Mouse (Mus musculus) forebrain, embryonic 11.5 days (tissue): Measurements from ENCODE around the gene Ssb. TPM values are rescaled to one million over a fixed set of nuclear protein-coding genes. Genes with fewer than 3 reads are reported as not detected.

Experiments used
- ATAC-seq: fragments of 200-750 bp; cut with Nextera tagmentation; replicated peaks from 2 replicates; pipeline ENCODE4 v1.8.0; 2017; ENCODE audit warnings: moderate TSS enrichment; ENCODE audit not compliant: low FRiP score
- DNase-seq: peaks from one replicate; pipeline ENCODE4 v3.0.0-alpha.2; 2017; ENCODE audit warnings: low spot score
- H3K27ac ChIP-seq: fragments of 300-500 bp; sonication (generic); 2 replicates; pipeline ENCODE4 v1.5.1; 2014; ENCODE audit warnings: low read depth, low read length
- H3K27me3 ChIP-seq: fragments of 300-500 bp; sonication (generic); 2 replicates; pipeline ENCODE4 v1.6.1; 2014; ENCODE audit warnings: mild to moderate bottlenecking, low read length, mixed read lengths; ENCODE audit not compliant: control insufficient read depth, insufficient read depth
- H3K36me3 ChIP-seq: fragments of 300-500 bp; sonication (generic); 2 replicates; pipeline ENCODE4 v1.6.1; 2014; ENCODE audit warnings: mild to moderate bottlenecking, low read length, moderate library complexity, mixed read lengths; ENCODE audit not compliant: control insufficient read depth, insufficient read depth
- H3K4me1 ChIP-seq: fragments of 300-500 bp; sonication (generic); replicated peaks from 2 replicates; pipeline ENCODE4 v1.6.1; 2014; ENCODE audit warnings: low read length, mixed read lengths; ENCODE audit not compliant: control insufficient read depth, insufficient read depth
- H3K4me2 ChIP-seq: fragments of 300-500 bp; sonication (generic); 2 replicates; pipeline ENCODE4 v1.6.1; 2014; ENCODE audit warnings: low read depth, mild to moderate bottlenecking, low read length, moderate library complexity, mixed read lengths; ENCODE audit not compliant: severe bottlenecking
- H3K4me3 ChIP-seq: fragments of 300-500 bp; sonication (generic); 2 replicates; pipeline ENCODE4 v1.5.1; 2014; ENCODE audit warnings: low read depth, low read length
- H3K9ac ChIP-seq: fragments of 300-500 bp; sonication (generic); 2 replicates; pipeline ENCODE4 v1.6.1; 2014; ENCODE audit warnings: low read length
- H3K9me3 ChIP-seq: fragments of 300-500 bp; sonication (generic); 2 replicates; pipeline ENCODE4 v1.6.1; 2016; ENCODE audit warnings: low read length, mixed read lengths; ENCODE audit not compliant: control insufficient read depth
- WGBS: fragments of 180-500 bp; shearing (Covaris S2); extraction: QIAGEN DNeasy Blood & Tissue Kit; methylation state at CpG from one replicate; pipeline ENCODE4 v1.1.7; 2014; 5-methylcytosine and 5-hydroxymethylcytosine counted together
- polyA plus RNA-seq: library from polyadenylated mRNA; unstranded; fragments of >200 nt; fragmentation: Nextera tagmentation; extraction: Ambion mirVana; gene quantifications from 2 replicates; pipeline ENCODE4 v1.2.1, GENCODE M21; 2014

Gene Ssb
- polyA plus RNA-seq: 405 and 430 TPM in 2 replicates

DNA sequence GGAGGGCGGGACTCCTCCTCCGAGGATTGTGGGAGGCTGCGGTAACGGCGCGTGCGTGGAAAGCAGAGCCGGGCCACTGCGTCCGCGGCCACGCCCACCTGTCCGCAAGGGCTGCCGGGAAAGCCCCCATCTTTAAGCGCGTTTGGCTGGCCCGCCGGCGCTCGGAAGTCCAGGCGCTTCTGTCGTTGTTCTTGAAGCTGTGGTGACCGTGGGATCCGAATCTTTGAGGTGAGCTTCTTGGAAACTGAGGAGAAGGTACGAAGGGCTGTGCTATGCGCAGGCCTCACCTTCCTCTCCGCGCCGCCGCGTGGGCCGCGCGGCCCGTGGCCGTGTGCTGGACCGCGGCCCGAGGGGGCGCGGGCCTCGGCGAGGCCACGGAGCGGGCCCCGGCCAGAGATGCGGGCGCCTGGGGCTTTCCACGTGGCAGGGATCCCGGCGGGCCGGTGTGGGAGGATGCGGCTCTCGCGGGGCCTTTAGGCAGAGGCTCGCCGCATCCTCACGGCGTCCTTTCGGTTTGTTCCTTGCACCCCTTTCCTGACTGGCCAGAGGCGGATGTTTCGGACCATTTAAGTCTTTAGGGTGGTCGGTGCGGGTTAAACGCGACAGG is at the start of gene Ssb:
Gene Ssb (plus strand): TSS at position 78 of the 607 bp plus-strand sequence.
- WGBS: under 1% methylated on average over 64 of the region's 66 CpGs
- no peaks in the 10 kb centered on the region for H3K27me3 ChIP-seq
- peak within 1 kb of the TSS; percentile 99 for H3K4me3 ChIP-seq
- peak within 1 kb of the TSS; percentile 76 for H3K27ac ChIP-seq
- H3K4me1 ChIP-seq: no peaks in the 10 kb centered on the region
- H3K4me2 ChIP-seq: peak within 1 kb of the TSS; percentile 80
- H3K9me3 ChIP-seq: no peaks in the 10 kb centered on the region
- ATAC-seq (peak; percentile 96), DNase-seq (peak; percentile 96)
- peak within 1 kb of the TSS; percentile 99 for H3K9ac ChIP-seq
- peaks cover 2% of the 10 kb centered on the region; the same call in 1 of the 2 replicates for H3K36me3 ChIP-seq

DNA sequence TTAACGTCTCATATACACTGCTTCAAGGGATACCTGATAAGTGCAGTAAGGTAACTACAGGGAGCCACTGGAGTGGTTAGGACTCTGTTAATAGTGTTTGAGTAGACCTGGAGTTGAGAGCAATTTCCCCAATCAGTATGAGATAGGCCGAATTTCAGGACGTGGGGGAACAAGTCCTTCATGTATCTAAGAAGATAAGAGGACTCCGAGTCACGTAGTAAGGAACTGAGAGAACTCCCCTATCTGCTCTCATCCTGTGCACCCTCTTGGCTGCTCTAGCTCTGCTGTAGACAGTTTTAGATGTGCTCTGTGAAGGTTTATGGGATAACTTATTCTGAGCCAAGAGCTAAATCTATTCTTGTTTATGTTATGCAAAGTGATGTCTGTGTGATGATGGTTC is 44.8 kb upstream of the Ssb start:
- ATAC-seq (no peak), DNase-seq (no peak)
- Histone ChIP-seq H3K36me3 (no peaks in the 10 kb centered on the region), H3K27me3 (no peaks in the 10 kb centered on the region), H3K4me3 (no peak overlapping the region), H3K9me3 (no peaks in the 10 kb centered on the region), H3K4me1 (no peaks in the 10 kb centered on the region), H3K9ac (no peak overlapping the region), H3K4me2 (no peak overlapping the region), H3K27ac (no peak overlapping the region)
- 91% methylated on average over 5 of the region's 5 CpGs for WGBS

GRCm38 (mm10) chr2:69818350-69819085 is 42.8 kb upstream of the Ssb start:
- Histone ChIP-seq H3K4me2 (no peak overlapping the region), H3K27ac (no peak overlapping the region), H3K27me3 (no peaks in the 10 kb centered on the region), H3K4me3 (no peak overlapping the region), H3K9ac (no peak overlapping the region), H3K9me3 (no peaks in the 10 kb centered on the region), H3K36me3 (no peaks in the 10 kb centered on the region), H3K4me1 (no peaks in the 10 kb centered on the region; the same call in 1 of the 2 replicates)
- 82% methylated on average over 9 of the region's 9 CpGs for WGBS
- DNase-seq (no peak), ATAC-seq (no peak)

- no peaks in the 10 kb centered on the region for H3K27me3 ChIP-seq
- H3K4me1 ChIP-seq: no peaks in the 10 kb centered on the region; the same call in 1 of the 2 replicates
- no peak for ATAC-seq
- no peak overlapping the region for H3K9ac ChIP-seq
- H3K4me2 ChIP-seq: no peak overlapping the region
- H3K4me3 ChIP-seq: no peak overlapping the region
- WGBS: 86% methylated on average over 1 of the region's 1 CpGs
- no peak overlapping the region for H3K27ac ChIP-seq
- no peak for DNase-seq
- no peaks in the 10 kb centered on the region for H3K36me3 ChIP-seq
- H3K9me3 ChIP-seq: no peaks in the 10 kb centered on the region
Measured at GRCm38 (mm10) chr2:69820201-69820600, 41.2 kb upstream of the Ssb start.

GRCm38 (mm10) chr2:69821711-69822110 is 39.7 kb upstream of the Ssb start, which contains the start of gene Klhl23:
TSS of gene Klhl23 (plus strand) at chr2:69821944.
- peak within 1 kb of the TSS; percentile 81 for H3K4me2 ChIP-seq
- no peaks in the 10 kb centered on the region; the same call in 1 of the 2 replicates for H3K4me1 ChIP-seq
- H3K27ac ChIP-seq: peak within 1 kb of the TSS; percentile 80
- peak within 1 kb of the TSS; percentile 81 for H3K4me3 ChIP-seq
- WGBS: 23% methylated on average over 8 of the region's 8 CpGs
- no peaks in the 10 kb centered on the region for H3K9me3 ChIP-seq
- ATAC-seq (no peak), DNase-seq (peak; percentile 55)
- H3K27me3 ChIP-seq: no peaks in the 10 kb centered on the region
- H3K36me3 ChIP-seq: no peaks in the 10 kb centered on the region
- H3K9ac ChIP-seq: peak within 1 kb of the TSS; percentile 97

- H3K4me3 ChIP-seq: peak overlapping the region; percentile 81
- no peaks in the 10 kb centered on the region for H3K36me3 ChIP-seq
- H3K4me2 ChIP-seq: peak overlapping the region; percentile 81
- peak overlapping the region; percentile 97 for H3K9ac ChIP-seq
- under 1% methylated on average over 67 of the region's 80 CpGs for WGBS
- ATAC-seq: peak; percentile 83
- H3K9me3 ChIP-seq: no peaks in the 10 kb centered on the region
- H3K27me3 ChIP-seq: no peaks in the 10 kb centered on the region
- no peaks in the 10 kb centered on the region; the same call in 1 of the 2 replicates for H3K4me1 ChIP-seq
- peak; percentile 85 for DNase-seq
- peak overlapping the region; percentile 80 for H3K27ac ChIP-seq
Measured at GRCm38 (mm10) chr2:69822361-69823128, 38.8 kb upstream of the Ssb start.

DNA sequence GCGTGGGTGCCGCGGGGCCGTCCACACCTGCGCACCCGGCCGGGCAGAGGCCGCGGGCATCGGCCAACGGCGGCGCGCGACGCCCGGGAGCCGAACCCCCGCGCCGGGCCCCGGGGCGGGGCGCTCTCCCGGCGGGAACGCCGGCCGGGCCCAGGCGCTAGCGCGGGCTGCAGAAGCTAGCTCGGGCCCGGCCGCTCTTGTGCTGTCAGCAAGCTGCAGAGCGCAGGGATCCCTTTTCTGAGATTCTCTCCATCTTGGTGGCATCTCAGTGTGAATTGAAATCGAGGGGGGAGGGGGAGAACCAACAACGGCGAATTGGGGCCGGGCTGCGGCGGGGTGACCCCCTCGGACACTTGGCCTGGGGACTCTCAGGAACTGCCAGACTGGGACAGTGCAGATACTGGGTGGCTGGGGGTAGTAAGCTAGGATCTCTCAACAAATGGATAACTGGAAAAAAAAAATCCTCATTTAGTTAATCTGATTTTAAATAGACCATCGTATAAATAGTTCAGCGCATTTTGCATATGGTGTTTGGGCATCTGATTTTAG is 38.2 kb upstream of the Ssb start:
- Histone ChIP-seq H3K27me3 (no peaks in the 10 kb centered on the region), H3K27ac (peak overlapping the region; percentile 80), H3K9me3 (no peaks in the 10 kb centered on the region), H3K4me2 (peak overlapping the region; percentile 81), H3K4me3 (peak overlapping the region; percentile 81), H3K36me3 (no peaks in the 10 kb centered on the region), H3K4me1 (no peaks in the 10 kb centered on the region; the same call in 1 of the 2 replicates), H3K9ac (peak overlapping the region; percentile 97)
- WGBS: 2% methylated on average over 45 of the region's 45 CpGs
- peak; percentile 83 for ATAC-seq
- peak; percentile 80 for DNase-seq

- no peak overlapping the region for H3K9ac ChIP-seq
- 85% methylated on average over 10 of the region's 10 CpGs for WGBS
- H3K4me3 ChIP-seq: no peak overlapping the region
Measured at GRCm38 (mm10) chr2:69825898-69826297, 35.5 kb upstream of the Ssb start.

More at GRCm38 (mm10) chr2:69825898-69826297, 35.5 kb upstream of the Ssb start:
- DNase-seq (no peak), ATAC-seq (no peak)
- H3K4me2 ChIP-seq: no peak overlapping the region
- no peaks in the 10 kb centered on the region; the same call in 1 of the 2 replicates for H3K4me1 ChIP-seq
- H3K36me3 ChIP-seq: no peaks in the 10 kb centered on the region
- H3K27ac ChIP-seq: no peak overlapping the region
- no peaks in the 10 kb centered on the region for H3K27me3 ChIP-seq
- no peaks in the 10 kb centered on the region for H3K9me3 ChIP-seq
